Mouse (Mus musculus) B cell, adult 2 months (primary cell): Measurements from ENCODE around the gene Hpse2.
"Not testable (repeated sequence)": the region's sequence is repeated elsewhere in the genome, so short reads cannot be mapped to it uniquely, and the experiment has no call there.

Experiments
- DNase-seq, 2 experiments: peaks; one replicate each; pipeline ENCODE4 v3.0.0; 2022

Gene Hpse2

GRCm38 (mm10) chr19:42839621-42840294 lies 548.4 kb downstream of the Hpse2 start:
- peak; percentile 8 to 17 for DNase-seq

GRCm38 (mm10) chr19:42839118-42839517 lies 549.0 kb downstream of the Hpse2 start:
- no peak for DNase-seq

DNA sequence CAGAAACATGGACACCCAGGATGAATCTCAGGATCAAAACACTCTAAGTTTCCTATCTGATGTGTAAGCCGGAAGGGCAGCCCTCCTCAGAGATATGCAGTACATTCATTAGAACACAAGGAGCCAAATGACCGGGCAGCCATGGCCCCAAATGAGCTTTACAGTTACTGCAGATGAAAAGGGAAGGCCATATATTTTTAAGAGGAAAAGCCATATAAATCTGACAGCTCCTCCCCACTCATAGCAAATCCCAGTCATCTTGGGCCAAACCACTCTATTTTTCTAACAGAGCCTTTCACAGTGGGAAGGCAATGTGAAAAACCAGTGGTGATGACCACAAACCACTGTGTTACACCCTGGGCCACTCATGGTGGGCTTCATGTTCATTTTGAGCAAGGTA lies 549.9 kb downstream of the Hpse2 start:
- DNase-seq: no peak

GRCm38 (mm10) chr19:42837591-42837990 lies 550.6 kb downstream of the Hpse2 start:
- no peak for DNase-seq

GRCm38 (mm10) chr19:42833126-42833525 lies 555.0 kb downstream of the Hpse2 start:
- DNase-seq: no peak

DNA sequence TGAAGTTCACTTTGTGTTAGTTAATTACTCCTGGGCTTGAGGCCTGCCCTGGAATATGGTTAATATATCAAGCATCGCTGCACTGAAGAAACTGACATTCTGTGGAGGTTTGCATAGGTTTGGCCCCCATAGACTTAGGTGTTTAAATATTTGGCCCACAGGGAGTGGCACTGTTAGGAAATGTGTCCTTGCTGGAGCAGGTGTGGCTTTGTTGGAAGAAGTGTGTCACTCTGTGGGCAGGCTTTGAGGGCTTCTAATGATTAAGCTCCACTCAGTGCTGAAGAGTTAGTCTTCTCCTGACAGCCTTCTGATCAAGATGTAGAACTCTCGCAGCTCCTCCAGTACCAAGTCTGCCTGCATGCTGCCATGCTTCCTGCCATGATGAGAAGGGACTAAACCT lies 555.9 kb downstream of the Hpse2 start:
- no peak for DNase-seq

DNA sequence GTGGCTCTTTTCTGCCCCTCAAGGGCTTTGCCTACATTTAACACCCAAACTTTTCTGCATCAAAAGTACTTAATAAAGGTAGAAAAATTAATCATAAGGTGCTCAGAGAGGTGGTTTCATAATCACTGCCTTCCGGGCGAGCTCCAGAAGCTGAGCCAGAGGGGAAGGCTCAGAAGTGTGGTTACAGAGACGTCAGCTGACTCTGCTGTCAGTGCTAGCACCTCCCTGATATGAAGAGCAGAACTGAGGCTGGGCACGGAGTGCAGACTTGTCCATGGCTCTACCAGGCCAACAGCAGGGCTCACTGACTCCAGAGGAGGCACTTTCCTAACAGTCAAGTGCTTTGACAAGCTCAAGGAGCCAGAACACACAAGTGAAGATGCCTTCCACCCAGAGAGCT lies 559.0 kb downstream of the Hpse2 start:
- no peak for DNase-seq

GRCm38 (mm10) chr19:42827843-42828242 lies 560.3 kb downstream of the Hpse2 start:
- no peak for DNase-seq

DNA sequence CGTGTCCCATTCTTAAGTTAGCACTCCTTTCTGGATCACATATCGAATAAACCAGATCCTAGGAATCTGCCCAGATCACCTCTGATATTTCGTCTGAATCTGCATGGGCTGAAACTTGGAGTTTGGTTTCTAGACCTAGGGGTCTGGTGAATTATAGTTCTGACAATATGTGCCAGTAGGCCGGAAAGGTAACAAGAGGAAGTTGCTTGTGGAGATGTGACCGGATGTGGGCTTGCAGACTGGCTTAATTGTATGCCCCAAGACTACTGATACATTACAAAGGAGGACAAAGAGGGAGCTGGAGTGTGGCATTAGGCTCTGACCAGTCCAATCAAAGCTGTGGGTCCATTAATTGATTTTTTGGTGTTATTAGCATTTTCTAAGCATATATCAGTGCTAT lies 568.0 kb downstream of the Hpse2 start:
- no peak for DNase-seq

GRCm38 (mm10) chr19:42817761-42818160 lies 570.4 kb downstream of the Hpse2 start:
- no peak for DNase-seq

- no peak for DNase-seq
Measured at GRCm38 (mm10) chr19:42816261-42816660, 571.9 kb downstream of the Hpse2 start.

- DNase-seq: no peak
Measured at GRCm38 (mm10) chr19:42810140-42810539, 578.0 kb downstream of the Hpse2 start.

GRCm38 (mm10) chr19:42809491-42809890 lies 578.7 kb downstream of the Hpse2 start:
- DNase-seq: no peak

DNA sequence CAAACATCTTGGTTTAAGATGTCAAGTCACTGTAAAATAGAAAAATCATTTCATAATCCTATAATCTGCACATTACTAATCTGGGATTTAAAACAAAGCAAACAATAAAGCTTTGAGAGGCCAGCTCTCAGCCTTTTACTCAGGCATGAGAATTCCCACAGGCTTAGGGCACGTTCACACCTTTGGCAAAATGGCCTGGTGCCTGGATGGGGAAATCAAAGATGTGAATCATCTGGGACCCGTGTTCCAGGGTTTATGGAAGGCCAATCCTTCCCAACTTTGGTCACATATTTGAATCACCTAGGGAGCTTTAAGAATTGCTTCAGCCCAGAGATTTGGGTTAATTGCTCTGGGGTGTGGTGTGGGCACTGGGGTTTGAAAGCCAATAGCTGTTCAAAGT lies 590.3 kb downstream of the Hpse2 start:
- DNase-seq: no peak

DNA sequence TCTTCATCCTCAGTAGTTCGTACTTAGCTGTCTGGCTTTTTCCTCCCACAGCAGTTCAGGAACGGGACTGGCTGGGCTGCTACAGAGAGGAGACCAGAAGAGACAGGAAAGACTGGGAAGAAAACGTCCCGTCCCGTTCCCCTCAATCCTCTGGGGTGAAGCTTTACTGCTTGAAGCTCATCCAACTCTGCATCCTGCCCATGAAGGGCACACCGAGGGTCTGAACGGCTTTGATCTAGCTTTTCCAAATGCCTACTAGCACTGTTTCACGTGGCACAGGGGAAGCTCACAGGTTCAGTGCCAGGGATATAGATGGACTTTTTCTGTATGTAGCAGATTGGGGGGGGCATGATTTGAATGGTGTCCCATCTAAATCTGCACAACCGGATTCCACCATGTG lies 592.4 kb downstream of the Hpse2 start:
- no peak for DNase-seq

- peak; percentile 86 to 88 for DNase-seq
Measured at GRCm38 (mm10) chr19:42794914-42795613, 593.1 kb downstream of the Hpse2 start.

DNA sequence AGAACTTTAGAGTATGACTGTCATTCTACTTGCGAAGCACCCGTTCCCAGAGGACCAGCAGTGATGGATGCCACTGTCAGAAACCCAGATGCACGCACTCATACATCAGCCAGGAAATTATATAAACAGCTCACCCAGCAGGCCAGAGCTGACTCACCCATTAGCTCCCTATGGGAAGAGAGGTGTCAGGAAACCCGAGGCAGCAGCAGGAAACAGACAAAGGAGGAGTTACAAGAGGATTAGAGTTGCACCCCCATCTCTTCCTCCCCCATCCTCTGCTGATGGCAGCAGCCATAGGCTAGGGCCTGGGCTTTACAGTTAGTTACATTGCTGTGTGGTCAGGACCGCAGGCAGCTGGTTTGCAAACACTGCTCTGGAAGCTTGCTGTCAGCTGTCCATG lies 599.8 kb downstream of the Hpse2 start:
- DNase-seq: no peak

DNA sequence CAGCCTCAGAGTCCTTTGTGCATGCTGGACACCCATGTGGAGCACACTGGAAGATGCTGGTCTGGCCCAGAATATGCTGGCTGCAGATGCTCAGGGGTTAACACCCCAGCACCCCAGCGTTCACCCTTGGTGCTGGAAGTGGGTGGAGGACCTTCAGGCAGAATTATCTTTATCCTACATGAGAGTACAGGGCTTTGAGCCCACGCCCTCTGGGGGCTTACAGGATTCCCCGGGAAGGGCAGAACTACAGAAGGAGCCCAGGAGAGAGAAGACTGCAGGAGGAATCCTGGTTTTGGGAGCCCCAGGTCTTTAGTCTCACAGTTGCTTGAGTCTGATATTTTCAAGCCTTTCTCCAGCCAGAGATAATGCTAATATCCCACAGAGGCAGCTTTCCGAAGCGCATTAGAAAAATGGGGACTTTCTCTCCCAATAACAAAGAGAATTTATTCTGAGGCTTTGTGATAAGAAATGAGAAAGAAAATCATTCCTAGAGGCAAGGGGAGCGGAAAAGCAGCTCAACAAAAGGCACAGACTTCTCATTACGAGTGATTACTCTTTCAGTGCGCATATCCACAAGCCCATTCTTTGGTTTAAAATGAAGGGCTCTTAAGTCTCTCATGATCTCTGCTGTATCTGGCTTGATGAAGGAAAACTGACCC lies 602.5 kb downstream of the Hpse2 start:
- no peak for DNase-seq

- no peak for DNase-seq
Measured at GRCm38 (mm10) chr19:42785129-42785528, 603.0 kb downstream of the Hpse2 start.

- DNase-seq: not testable (repeated sequence)
Measured at GRCm38 (mm10) chr19:42780156-42780538, 608.0 kb downstream of the Hpse2 start.

GRCm38 (mm10) chr19:42779531-42780155 lies 608.5 kb downstream of the Hpse2 start, which contains the start of gene Hps1:
Gene Hps1, minus strand, starts transcription at chr19:42779978.
- DNase-seq: peak; percentile 94

GRCm38 (mm10) chr19:42777801-42778200 lies 610.4 kb downstream of the Hpse2 start:
- DNase-seq: peak; percentile 73

DNA sequence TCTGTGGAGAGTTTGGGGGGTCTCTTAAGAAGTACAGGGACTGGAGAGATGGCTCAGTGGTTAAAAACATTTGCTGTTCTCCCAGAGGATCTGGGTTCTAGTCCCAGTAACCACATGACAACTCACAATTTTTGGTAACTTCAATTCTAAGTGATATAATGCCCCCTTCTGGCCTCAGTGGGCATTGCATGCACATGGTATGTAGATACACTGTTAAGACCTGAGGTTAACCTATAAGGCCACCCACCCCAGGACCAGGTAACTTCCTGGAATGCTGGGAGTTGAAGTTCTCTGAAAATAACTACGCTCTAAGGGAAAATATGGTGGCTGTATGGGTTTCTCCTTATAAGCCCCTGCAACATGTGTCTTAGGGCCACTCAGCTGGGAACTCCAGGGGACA lies 611.3 kb downstream of the Hpse2 start:
- DNase-seq: peak; percentile 59 to 67
